Mouse (Mus musculus): ENCODE measurements around the gene Cops7b. TPM values are rescaled to one million over a fixed set of nuclear protein-coding genes. Genes with fewer than 3 reads are reported as not detected.

Cops7b gene
- polyA plus RNA-seq, 1 experiment = 20.1 TPM

DNA sequence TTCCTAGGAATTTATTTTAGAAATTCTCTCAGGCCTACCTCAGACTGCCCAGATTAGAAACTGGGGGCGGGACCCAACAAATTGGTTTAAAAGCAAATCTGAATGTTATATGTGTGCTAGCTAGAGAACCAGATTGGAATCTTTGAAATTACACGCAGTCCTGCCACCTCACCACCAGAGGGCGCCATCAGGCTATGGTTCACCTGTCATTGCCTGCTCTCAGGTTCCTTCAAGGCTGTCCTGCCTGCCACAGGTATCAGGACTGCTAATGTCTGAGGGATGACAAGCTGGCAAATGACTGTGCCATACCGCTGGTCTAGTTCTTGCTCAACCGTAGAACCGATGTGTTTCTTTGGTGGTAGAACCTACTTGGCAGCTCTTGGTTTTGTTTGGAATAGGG lies 67.6 kb downstream of the Cops7b start:
- Histone ChIP-seq H3K27ac (ENCODE audit: insufficient read depth, low read depth, low read length) (no peak overlapping the region), H3K4me1 (ENCODE audit: control insufficient read depth, insufficient read depth, low read length) (no peaks in the 10 kb centered on the region), H3K36me3 (ENCODE audit: control insufficient read depth, insufficient read depth, low read length) (no peaks in the 10 kb centered on the region), H3K4me3 (ENCODE audit: insufficient read depth, low read depth, low read length) (no peak overlapping the region), H3K27me3 (replicated peaks; ENCODE audit: control insufficient read depth, insufficient read depth, low read length) (no peaks in the 10 kb centered on the region)
- TF ChIP-seq POLR2A (IDR thresholded peaks at IDR 0.05; ENCODE audit: low read depth, low read length) (no peak), CTCF (conservative IDR thresholded peaks at IDR 0.05; ENCODE audit: insufficient read depth, insufficient read length, low read depth, low read length) (peak; percentile 97)
- 8% methylated on average over 6 of the region's 6 CpGs for WGBS
- DNase-seq = peak; percentile 64

DNA sequence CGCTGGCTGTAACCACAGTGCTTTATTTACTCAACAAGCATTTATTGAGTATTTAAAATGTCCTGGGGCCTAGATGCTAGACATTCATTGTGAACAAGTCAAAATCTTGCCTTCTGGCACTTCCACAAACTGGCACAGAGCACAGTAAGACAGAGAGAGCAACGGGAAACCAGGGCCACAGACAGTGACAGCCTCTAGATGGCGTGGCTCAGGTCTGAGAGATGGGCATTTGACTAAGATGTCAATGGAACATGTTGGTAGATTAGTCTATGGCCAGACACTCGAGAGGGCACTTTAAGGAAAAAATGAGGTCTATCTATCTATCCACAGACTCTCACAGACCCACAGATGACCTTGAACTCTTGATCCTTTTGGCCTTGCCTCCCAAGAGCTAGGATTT lies 70.0 kb downstream of the Cops7b start:
- no peaks in the 10 kb centered on the region for H3K27me3 ChIP-seq (replicated peaks; ENCODE audit: control insufficient read depth, insufficient read depth, low read length)
- TF ChIP-seq POLR2A (IDR thresholded peaks at IDR 0.05; ENCODE audit: low read depth, low read length) (no peak), CTCF (conservative IDR thresholded peaks at IDR 0.05; ENCODE audit: insufficient read depth, insufficient read length, low read depth, low read length) (peak; percentile 24; the same call in 1 of the 2 replicates)
- no peaks in the 10 kb centered on the region for H3K4me1 ChIP-seq (ENCODE audit: control insufficient read depth, insufficient read depth, low read length)
- no peak for DNase-seq
- H3K36me3 ChIP-seq (ENCODE audit: control insufficient read depth, insufficient read depth, low read length) = no peaks in the 10 kb centered on the region
- no peak overlapping the region for H3K4me3 ChIP-seq (ENCODE audit: insufficient read depth, low read depth, low read length)
- WGBS = 72% methylated on average over 4 of the region's 4 CpGs
- no peak overlapping the region for H3K27ac ChIP-seq (ENCODE audit: insufficient read depth, low read depth, low read length)

DNA sequence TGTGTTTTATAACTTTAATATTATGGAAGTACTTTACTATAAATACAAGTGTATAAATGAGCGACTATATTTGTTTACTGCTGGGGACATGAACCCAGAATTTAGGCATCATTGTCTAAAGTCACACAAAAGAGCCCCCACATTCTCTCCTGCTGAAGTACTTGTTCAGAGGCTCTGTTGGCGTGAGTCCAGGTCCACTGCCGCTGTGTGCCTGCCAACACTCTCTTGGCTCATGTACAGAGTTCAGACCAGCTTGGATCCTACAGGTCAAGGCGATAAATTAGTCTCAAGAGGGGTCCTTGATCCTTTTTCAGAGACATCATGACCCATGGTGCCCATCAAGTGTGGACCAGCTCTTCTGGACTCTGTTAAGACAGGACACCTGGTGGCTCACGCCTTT lies 74.4 kb downstream of the Cops7b start:
- TF ChIP-seq CTCF (conservative IDR thresholded peaks at IDR 0.05; ENCODE audit: insufficient read depth, insufficient read length, low read depth, low read length) = no peak
- TF ChIP-seq POLR2A (IDR thresholded peaks at IDR 0.05; ENCODE audit: low read depth, low read length) = no peak
- Histone ChIP-seq H3K27me3 (replicated peaks; ENCODE audit: control insufficient read depth, insufficient read depth, low read length) (no peaks in the 10 kb centered on the region), H3K4me3 (ENCODE audit: insufficient read depth, low read depth, low read length) (no peak overlapping the region), H3K4me1 (ENCODE audit: control insufficient read depth, insufficient read depth, low read length) (no peaks in the 10 kb centered on the region), H3K36me3 (ENCODE audit: control insufficient read depth, insufficient read depth, low read length) (no peaks in the 10 kb centered on the region), H3K27ac (ENCODE audit: insufficient read depth, low read depth, low read length) (no peak overlapping the region)
- DNase-seq = peak; percentile 61
- WGBS = 68% methylated on average over 5 of the region's 5 CpGs

Other genes with a start within 250 kb of the Cops7b start
- 7.2 and 10.4 TPM in 2 replicates for gene Ncl, start 223.5 kb upstream of the Cops7b start, polyA plus RNA-seq (2012; rRNA removed)
- 0.19 and 0.23 TPM in 2 replicates for gene Nmur1, start 156.7 kb upstream of the Cops7b start, polyA plus RNA-seq (2012; rRNA removed)
- not detected in 2 replicates for gene Tex44, start 156.6 kb upstream of the Cops7b start, polyA plus RNA-seq (2012; rRNA removed)
- gene Ptma, start 56.2 kb upstream of the Cops7b start, polyA plus RNA-seq (2012; rRNA removed) = 622 and 651 TPM in 2 replicates
- gene Pde6d, start 275 bp upstream of the Cops7b start, polyA plus RNA-seq (2012; rRNA removed) = 20.2 and 24.9 TPM in 2 replicates
- 0.08 and 0.09 TPM in 2 replicates for gene Nppc, start 87.7 kb downstream of the Cops7b start, polyA plus RNA-seq (2012; rRNA removed)
- gene Dis3l2, start 120.9 kb downstream of the Cops7b start, polyA plus RNA-seq (2012; rRNA removed) = 15.7 and 17.2 TPM in 2 replicates

All from kidney, adult 2 months (tissue).